Mouse (Mus musculus): ENCODE data around the gene Trappc3. TPM values are rescaled to one million over a fixed set of nuclear protein-coding genes. Genes with fewer than 3 reads are reported as not detected.

Trappc3 gene
- total RNA-seq, 2 experiments from 2014 or later, result 77.4 to 79.4 TPM

- intact Hi-C loops (cut with DNase I), result no loop called here
- DNase-seq (ENCODE audit: low spot score in 2 of 2), result no peak
These were observed 43.3 kb downstream of the Trappc3 start for GRCm38 (mm10) chr4:126305428-126305827.

DNA sequence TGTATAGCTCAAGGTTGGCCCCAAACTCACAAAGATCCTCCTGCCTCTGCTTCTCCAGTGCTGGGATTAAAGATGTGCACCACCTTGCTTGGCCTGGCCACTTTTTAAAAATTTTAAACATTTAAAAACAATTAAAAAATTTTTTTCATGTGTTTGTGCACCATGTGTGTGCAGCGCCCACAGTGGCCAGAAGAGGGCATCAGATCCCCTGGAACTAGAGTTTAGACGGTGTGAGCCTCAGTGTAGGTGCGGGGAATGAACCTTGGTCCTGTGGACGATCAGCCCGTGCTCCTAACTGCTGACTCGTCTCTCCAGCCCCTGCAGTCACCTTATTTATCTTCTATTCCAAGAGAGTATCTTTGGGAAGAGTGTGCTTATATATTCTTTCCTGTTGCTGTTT, 43.9 kb downstream of the Trappc3 start:
- DNase-seq (ENCODE audit: low spot score in 2 of 2), result no peak
- intact Hi-C loops (cut with DNase I), result no loop called here

DNA sequence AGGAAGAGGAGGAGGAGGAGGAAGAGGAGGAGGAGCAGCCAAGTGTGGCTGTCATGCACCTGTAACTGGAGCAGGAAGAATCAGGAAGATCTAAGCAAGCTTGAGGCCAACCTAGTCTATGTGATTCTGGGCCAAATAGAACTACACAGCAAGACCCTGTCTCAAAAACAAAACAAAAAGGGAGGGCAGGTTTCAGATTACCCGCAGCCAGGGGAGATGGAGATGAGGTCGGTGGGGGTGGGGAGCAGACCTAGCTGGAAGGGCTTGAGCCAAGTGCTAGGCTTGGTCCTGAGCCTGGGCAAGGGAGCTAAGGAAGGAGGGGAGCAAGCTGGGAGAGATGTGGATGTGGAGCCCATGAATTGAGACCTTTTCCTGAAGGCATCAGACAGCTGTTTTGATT, 44.7 kb downstream of the Trappc3 start:
- intact Hi-C loops (cut with DNase I), result no loop called here
- no peak for DNase-seq (ENCODE audit: low spot score in 2 of 2)

GRCm38 (mm10) chr4:126309211-126309921, 47.2 kb downstream of the Trappc3 start:
- no peak for DNase-seq (ENCODE audit: low spot score in 2 of 2)
- intact Hi-C loops (cut with DNase I), result loop anchor here (1.0 to 2.0 kb wide), 2 partner anchors 31 to 82 kb away; no protein-coding TSS in a partner anchor

DNA sequence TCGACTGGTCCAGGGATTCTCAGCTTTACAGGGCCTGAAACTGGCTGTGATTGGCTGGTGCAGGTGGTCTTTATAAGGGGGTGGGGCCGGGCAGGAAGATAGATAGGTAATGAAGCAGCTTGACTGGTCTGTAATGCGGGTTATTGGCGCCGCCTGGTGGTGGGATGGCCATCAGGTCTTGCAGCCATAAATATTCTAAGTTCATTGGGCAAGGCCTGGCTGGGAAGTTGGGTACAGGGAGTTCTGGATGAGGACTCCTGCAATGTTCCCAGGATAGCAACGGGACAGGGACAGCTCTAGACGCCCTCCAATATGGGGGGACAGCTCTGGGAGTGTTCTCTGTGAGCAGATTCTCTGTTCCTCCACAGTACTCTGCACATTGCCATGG, 47.8 kb downstream of the Trappc3 start:
- DNase-seq (ENCODE audit: low spot score in 2 of 2), result peak; percentile 82 to 85
- intact Hi-C loops (cut with DNase I), result loop anchor here (1.0 to 2.0 kb wide), 2 partner anchors 31 to 83 kb away; no protein-coding TSS in a partner anchor

- intact Hi-C loops (cut with DNase I), result no loop called here
- DNase-seq (ENCODE audit: low spot score in 2 of 2), result no peak
These were observed 48.2 kb downstream of the Trappc3 start for GRCm38 (mm10) chr4:126310344-126310743.

DNA sequence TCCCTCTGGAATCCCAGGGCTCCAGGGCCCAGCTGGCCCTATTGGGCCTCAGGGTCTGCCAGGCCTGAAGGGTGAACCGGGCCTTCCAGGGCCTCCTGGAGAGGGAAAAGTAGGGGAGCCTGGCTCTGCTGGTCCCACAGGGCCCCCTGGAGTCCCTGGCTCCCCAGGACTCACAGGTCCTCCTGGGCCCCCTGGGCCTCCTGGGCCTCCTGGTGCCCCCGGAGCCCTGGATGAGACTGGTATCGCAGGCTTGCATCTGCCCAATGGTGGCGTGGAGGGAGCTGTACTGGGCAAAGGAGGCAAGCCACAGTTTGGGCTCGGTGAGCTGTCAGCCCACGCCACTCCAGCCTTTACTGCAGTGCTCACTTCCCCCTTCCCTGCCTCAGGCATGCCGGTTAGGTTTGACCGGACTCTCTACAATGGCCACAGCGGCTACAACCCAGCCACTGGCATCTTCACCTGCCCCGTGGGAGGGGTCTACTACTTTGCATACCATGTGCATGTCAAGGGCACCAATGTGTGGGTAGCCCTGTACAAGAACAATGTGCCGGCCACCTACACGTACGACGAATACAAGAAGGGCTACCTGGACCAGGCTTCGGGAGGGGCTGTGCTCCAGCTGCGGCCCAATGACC, 49.6 kb downstream of the Trappc3 start:
- no peak for DNase-seq (ENCODE audit: low spot score in 2 of 2)
- intact Hi-C loops (cut with DNase I), result no loop called here

GRCm38 (mm10) chr4:126313202-126313601, 51.1 kb downstream of the Trappc3 start:
- intact Hi-C loops (cut with DNase I), result no loop called here
- DNase-seq (ENCODE audit: low spot score in 2 of 2), result no peak

DNA sequence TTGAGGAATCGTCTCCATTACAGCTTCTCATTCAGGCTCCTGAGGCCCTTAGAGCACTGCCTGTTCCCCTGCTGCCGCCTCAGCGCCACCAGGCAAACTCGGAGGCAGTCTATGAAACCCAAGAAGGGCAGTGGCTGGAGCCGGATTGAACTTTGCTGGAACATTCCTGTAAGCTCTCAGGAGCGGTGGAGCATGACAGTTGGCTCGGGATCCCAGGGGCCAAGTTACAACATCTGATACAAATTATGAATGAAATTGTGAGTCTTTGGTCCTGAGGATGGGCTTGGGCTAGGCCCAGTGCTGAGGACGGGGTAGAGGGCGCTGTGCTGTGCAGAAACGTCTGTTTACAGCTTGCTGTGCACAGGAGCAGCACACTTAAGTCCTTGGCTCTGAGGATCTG, 52.3 kb downstream of the Trappc3 start:
- intact Hi-C loops (cut with DNase I), result no loop called here
- no peak for DNase-seq (ENCODE audit: low spot score in 2 of 2)

DNA sequence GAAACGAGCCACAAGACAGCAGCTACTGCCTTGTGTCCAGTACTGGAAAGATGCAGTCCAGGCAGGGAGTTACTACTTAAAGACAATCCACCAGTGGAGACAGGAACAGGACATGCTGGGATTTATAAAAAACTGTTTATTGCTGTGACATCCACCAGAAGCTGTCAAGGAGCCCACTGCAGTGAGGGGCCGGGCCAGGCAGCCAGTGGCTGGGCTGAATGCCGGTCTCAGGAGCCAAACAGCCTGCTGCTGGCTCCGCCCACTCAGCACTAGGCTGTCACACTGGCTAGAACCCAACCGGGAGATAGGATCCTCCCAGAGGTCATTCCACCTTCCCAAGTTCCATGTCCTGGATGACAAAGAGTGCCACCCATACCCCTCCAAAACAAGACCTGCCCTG, 53.8 kb downstream of the Trappc3 start:
- intact Hi-C loops (cut with DNase I), result no loop called here
- DNase-seq (ENCODE audit: low spot score in 2 of 2), result no peak

GRCm38 (mm10) chr4:126316443-126317040, 54.4 kb downstream of the Trappc3 start:
- intact Hi-C loops (cut with DNase I), result no loop called here

DNA sequence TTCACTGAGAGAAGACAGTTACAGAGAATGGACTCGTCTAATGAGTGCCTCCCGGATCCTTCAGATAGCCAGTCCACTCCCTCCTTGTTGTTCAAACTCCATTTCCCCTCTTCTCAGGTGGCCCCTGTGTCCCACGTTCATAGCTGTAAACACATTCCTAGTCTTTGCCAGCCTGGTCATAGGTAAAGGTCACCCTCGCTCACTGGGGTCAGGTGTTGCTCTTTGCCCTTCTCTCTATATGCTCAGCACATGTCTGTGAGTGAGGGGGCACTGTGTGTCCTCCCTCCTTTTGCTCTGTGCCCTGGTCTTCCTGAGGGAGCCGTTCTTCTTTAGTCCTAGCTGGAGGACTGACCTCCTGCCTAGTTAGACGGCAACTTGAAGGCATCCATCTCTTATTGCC, 57.7 kb downstream of the Trappc3 start:
- intact Hi-C loops (cut with DNase I), result no loop called here
- DNase-seq (ENCODE audit: low spot score in 2 of 2), result no peak

More at GRCm38 (mm10) chr4:126316443-126317040, 54.4 kb downstream of the Trappc3 start:
- no peak for DNase-seq (ENCODE audit: low spot score in 2 of 2)

DNA sequence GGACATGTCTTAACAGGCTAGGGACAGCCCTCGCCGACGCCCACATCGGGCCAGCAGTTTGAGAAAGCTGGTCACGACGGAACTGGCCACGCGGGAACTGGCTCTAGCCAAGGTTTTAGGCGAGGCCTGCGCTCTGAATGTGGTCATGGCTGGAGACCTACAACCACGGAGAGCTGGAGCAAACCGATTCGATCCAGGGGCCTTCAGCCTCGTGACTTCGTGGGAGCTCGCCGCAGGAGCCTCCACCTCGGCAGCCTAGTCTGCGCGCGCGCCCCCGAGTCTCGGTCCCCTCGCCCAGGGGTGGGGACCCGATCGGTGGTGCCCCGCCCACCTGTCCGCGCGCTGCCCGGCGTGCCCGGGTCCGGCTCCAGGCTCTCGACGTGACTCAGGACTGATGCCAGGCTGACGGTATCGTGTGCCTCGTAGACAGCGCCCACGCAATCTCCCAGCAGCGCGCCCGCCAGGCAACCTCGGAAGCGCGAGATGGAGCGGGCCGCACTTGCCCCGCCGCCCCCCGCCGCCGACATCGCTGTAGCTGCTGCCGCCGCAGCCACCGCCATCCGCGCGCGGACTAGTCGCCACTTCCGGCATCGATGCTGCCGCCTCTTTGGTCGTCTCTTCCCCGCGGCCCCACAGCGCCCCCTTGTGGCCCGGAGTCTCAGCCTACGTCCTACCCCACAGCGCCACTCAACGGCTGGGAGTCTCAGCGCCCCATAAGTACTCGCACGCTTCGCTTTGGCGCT, 59.2 kb downstream of the Trappc3 start, which contains the start of gene Adprhl2:
Gene Adprhl2, minus strand, starts transcription at position 593 of the 743 bp plus-strand sequence.
- peak; percentile 98 for DNase-seq (ENCODE audit: low spot score in 2 of 2)
- intact Hi-C loops (cut with DNase I), result no loop called here

DNA sequence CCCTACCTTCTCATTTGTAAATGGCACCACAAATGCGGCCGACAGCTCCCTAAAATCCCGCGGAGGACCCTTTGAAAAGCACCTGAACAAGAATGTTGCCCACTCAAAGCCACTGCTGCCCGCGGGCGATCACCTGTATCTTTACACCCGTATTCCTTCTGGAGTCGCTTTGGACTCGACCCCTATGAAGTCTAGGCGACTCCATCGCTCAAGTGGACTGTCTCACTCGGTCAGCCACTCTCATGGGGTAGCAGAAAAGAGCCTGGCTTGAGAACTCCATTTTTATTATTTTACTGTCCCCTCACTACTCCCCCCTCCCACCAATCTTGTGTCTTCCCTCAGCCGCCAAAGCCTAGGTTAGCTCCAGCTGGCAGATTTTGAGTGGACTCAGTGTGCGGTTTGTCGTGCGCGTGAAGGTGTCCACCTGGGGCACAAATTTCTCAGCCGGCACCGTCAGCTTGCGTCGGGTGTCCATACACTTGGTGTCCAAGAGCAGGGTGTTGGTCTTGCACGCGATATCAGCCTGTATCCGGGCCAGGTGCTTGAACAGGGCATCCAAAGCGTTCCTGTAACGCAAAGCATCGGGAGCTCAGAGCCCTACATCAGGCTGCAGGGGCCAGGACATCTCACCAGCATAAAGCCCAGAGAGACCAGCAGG, 59.9 kb downstream of the Trappc3 start:
- no peak for DNase-seq (ENCODE audit: low spot score in 2 of 2)
- intact Hi-C loops (cut with DNase I), result no loop called here

DNA sequence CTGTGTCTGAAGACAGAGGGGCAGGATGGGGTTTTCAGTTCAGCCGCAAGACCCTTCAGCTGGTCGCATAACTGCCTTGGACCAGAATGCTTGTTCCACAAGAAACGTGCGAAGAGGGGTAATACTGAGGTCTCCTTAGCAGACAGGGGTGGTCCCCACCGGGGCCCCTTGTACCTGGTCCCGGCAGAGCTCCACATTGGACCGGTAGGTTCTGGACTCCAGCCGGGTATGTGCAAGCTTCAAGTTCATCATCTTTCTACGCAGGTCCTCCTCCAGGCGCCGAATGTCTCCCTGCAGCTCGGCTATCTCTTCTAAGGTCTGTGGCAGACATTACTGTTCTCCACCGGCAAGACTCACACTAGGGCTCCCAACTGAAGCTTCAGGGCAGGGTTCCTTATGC, 60.5 kb downstream of the Trappc3 start:
- DNase-seq (ENCODE audit: low spot score in 2 of 2), result no peak
- intact Hi-C loops (cut with DNase I), result no loop called here

GRCm38 (mm10) chr4:126324861-126325260, 62.7 kb downstream of the Trappc3 start:
- DNase-seq (ENCODE audit: low spot score in 2 of 2), result no peak
- intact Hi-C loops (cut with DNase I), result no loop called here

DNA sequence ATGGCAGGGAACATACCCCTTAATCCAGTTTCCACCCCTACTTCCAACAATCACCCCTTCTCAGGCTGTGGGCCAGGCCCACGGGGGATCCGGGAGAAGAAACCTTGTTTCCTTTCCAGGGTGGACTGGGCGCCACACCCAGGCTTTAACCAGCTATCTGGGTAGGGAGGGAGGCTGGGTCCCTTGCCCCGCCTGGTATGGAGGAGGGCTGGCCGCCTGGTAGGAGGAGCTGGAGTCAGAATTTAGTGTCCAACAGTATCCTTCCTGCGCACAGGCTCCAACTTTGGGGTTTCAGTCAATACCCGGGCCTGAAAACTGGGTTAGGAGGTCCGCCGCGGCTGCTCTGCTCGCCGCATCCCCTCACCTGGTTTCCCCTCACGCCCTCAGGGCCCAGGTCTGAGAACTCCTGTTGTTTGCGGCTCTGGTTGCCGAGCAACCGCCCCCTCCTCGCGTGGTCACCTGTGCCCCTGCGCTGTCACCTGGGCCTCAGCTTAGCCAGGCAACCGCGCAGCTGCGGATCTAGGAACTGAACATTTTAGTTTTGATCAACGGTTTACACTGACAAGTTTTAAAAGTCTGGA, 63.2 kb downstream of the Trappc3 start, which contains the start of gene Tekt2:
Gene Tekt2, minus strand, starts transcription at position 408 of the 581 bp plus-strand sequence.
- intact Hi-C loops (cut with DNase I), result no loop called here
- no peak for DNase-seq (ENCODE audit: low spot score in 2 of 2)
